Mouse (Mus musculus): ENCODE results near the gene 4932438A13Rik. TPM values are rescaled to one million over a fixed set of nuclear protein-coding genes. Genes with fewer than 3 reads are reported as not detected.

4932438A13Rik gene
- 10 to 100 TPM; 48.0 to 57.0 TPM for total RNA-seq (2021)
- long read RNA-seq, experiment 1, partial matches to known transcripts: 0 of 3 reads
- long read RNA-seq, experiment 1, other reads (novel, unspliced or antisense): 3 of 3 reads
- long read RNA-seq, experiment 2, partial matches to known transcripts: 1 of 1 reads
- long read RNA-seq, experiment 2, other reads (novel, unspliced or antisense): 0 of 1 reads

DNA sequence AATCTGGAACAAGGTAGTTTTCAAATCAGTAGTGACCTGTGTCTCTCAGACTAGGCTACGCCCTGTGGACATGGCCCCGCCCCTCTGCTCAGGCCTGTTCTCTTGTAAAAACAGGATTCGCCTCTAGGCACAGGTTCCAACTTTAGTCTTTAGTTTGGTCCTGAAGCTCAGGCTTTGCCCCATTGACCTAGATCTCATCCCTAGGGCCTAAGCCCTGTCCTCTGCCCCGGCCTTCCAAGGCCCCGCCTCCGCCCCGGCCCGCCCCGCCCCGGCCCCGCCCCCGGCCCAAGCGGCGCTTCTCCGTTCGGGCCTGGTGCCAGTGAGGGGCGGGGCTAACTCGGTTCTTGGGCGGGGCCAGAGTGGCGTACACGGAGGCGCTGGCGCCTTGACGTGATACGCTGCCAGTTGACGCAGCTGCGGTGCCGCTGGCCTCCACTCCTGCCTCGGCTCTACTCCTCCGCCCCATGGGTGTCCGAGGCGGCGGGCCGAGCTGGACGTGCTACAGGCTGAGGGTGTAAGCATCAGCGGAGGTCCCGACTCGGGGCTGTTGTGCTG is at the start of gene 4932438A13Rik:
Gene 4932438A13Rik, plus strand, starts transcription at position 384 of the 555 bp plus-strand sequence.
- peak; percentile 97 to 100 for DNase-seq

DNA sequence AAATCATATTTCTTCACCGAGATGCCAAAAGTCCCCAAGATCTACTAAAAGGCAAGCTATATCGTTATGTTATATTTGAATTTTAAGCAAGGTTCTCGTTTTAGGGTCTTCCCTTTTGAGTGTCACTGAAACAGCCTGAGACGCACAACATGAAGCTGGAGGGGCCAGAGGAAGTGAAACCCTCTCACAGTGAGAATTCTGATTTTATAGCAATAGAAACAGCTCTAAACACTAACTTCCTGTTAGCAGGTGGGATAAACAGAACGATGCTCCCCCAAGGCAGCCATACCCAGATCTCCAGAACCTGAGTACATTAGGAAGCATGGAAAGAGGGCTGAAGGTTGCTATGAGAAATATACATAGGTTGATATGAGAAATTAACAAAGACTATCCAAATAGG is 46.3 kb upstream of the 4932438A13Rik start:
- no peak for DNase-seq

DNA sequence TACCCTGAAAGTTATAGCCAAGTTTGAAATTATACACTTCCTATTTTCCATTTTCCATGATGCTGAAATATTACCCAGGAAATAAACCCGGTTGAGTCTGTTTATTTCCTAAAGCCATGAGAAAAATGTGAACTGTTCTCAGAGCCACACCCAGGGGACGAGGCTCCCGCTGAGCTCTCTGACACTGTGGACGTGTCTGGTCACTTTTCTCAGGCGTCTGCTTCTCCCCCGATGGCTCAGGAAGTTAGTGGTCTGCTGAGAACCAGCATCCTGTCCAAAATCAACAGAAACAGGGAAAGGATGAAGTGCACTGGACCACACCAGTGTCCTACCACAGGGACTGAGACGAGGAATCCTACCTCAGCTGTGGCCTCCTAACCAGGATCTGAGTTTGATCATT is 43.5 kb upstream of the 4932438A13Rik start:
- peak; percentile 21 to 74 for DNase-seq

DNA sequence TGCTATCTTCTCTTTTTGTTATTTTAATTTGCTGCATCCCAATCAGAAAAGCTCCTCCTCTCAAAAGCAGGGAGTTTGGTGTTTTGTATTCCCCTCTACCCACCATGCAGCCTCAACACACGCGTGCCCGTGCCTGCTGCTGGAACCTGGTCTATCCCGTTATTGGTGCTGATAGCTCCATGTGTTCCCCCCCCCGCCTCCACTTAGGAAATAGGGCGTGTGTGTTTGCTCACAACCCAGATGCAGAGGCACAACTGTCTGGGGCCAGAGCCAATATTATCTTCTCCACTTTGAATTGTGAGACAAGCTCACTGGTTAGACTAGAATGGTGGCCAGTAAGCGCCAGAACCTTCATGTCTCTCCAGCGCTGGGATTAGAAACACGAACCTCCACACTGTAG is 41.9 kb upstream of the 4932438A13Rik start:
- DNase-seq: no peak

DNA sequence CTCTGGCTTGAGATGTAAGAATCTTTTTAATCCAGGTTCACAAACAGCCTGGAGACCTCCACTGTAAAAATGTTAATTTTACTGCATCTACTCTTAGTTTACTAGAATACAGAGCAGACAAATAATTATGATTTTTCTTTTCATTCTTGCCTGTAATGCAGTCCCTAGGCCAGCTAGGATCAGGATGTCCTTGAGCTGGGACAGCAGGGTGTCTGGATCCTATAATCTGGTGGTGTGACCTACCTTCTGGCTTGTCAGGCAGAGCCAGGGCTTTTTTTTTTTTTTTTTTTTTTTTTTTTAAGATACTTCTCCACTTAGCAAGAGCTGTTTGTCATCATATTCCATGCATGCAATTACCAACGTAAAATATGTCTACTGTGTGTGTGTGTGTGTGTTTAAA is 37.8 kb upstream of the 4932438A13Rik start:
- no peak for DNase-seq

DNA sequence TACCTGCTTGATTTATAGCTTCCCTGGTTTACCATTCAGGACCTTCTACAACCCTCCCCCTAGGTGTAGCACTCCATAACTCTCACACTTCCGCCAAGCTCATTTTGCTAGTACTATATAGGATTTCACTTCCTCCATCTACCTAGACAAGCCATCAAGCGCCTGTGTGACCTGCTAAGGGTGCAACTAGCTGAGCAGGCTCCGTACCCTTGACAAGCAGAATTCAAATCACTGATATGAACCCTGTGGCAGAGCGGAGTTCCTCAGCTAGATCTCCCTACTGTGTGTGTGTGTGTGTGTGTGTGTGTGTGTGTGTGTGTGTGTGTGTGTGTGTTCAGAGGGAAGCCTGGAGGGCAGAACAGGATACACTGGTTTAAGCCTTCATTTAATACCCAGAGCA is 37.4 kb upstream of the 4932438A13Rik start:
- DNase-seq: no peak

DNA sequence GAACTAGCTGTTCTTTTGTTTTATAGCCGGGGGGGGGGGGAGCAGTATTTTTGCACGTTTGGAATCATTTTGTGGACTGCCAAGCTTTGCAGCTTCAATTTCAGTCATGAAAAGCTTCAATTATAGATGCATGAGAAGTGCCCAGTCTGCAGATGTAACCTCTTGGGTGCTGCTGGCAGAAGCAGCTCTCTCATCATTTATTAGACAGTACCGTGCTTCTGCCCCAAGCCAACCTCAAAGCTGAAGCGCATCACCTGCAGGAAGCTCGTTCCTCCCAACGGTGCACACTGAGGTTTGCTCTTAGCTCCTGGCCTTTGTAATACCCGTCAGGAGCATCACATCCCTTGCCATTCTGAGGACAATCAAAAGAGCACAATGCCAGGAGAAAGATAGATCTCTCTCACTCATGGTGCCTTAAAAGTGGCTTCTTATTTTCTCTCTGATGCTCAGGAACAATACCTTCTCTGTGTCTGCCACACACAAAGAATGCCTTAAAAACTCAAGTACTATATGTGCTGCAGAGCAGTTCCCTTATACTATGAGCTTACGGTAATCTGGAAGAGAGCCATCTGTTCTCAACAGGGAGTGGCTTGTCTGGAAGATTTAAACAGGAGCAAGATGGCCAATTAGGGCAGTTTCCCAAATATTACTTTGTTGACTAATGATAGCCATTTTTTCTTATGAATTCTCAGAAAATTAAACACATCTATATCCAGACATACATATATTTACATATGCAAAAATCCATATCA is 35.5 kb upstream of the 4932438A13Rik start:
- no peak for DNase-seq

DNA sequence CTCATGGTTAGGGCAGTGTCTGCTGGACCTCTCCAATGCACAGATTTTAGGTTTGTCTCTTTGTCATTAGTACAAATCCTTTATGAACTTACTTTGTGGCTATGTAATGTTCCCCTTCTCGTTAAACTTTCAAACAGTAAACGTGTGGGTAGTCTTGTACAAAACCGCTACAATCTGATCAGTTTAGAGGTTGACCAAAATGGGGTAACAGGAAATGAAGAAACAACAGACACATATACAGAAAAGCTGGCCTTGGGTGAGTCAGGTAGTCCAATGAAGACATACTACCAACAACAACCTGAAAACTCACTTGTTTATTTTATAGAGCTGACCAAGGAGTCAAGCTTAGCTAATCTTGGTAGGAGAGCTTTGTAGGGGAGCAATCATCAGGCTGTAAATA is 32.7 kb upstream of the 4932438A13Rik start:
- no peak for DNase-seq

DNA sequence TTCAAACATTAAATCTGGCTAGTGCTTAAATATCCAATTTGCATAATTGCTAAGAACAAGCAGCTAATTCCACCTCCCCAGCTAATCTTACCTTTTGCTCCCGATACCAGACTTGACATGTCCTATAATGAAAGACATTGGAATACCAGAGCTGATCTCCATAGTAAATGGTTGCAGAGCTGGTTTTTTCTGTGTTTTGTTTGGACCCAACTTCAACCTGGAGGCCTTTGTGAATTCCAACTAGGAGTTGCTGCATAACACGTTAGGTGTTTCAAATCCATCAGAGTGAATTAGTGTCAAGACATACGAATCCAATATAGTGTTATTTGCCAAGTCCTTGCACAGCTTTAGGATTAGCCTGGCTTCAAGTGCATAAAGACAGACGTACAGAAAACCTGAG is 28.5 kb upstream of the 4932438A13Rik start:
- DNase-seq: no peak

DNA sequence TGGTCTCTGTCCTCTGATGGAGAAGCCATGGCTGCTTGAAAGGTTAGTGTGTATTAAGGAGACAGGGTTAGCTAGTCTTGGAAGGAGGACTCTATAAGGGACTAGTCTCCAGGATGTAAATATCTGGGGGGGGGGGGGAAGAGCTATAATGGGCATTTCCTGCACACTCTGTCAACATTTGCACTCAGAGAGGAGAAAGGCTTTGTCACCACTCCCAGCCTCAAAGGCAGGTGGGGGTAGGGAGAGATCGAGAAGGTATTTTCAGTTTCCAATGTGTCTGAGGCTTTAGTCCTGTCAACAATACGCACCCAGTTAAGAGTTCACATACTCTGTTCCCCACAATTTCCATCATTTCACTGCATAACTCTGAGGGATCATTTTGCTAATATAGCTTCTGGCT is 28.1 kb upstream of the 4932438A13Rik start:
- DNase-seq: no peak

DNA sequence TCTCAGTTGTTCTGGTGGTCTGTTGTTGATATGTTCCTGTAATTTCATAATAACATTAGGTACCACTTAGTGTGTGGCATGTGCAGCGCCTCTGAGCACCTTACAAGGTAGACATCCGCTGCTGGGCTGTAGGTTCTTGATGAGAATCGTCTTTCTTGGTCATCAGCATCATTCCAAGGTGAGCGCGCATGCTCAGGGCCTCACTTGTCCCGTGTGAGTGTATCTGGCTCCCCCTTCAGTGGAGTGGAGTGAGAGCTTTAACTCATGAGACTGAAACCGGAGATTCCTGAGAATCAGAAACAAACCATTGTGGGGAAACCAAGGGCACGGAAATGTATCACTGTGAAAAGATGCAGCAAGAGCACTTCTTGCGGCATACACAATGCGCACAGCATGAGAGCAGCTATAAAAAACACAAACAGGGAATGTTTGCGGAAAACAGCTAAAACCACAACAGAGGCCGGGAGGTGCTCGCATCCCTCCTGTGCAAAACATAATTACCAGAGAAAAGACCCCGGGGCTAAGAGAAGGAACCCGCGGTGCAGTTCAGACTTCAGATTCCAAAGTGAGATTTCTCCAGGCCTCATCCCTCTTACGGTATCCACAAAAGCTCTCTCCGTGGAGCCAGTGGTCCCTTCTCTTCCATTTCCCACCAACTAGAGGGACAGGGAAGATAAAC is 27.2 kb upstream of the 4932438A13Rik start:
- no peak for DNase-seq

DNA sequence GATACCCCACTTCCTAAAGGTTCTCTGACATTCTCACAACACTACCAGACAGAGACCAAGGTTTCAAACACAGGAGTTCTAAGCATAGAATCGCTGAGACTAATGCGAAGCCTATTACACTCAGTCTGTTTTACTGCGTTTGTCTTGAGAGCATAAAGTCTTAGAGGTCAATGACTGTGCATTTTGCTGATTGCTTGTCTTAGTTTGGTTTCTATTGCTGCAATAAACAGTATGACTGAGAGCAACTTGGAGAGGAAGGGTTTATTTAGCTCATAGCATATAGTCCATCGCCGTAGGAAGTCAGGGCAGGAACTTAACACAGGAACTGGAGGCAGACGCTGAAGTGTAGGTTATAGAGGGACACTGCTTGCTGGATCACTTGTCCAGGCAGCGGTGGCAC is 26.1 kb upstream of the 4932438A13Rik start:
- no peak for DNase-seq

DNA sequence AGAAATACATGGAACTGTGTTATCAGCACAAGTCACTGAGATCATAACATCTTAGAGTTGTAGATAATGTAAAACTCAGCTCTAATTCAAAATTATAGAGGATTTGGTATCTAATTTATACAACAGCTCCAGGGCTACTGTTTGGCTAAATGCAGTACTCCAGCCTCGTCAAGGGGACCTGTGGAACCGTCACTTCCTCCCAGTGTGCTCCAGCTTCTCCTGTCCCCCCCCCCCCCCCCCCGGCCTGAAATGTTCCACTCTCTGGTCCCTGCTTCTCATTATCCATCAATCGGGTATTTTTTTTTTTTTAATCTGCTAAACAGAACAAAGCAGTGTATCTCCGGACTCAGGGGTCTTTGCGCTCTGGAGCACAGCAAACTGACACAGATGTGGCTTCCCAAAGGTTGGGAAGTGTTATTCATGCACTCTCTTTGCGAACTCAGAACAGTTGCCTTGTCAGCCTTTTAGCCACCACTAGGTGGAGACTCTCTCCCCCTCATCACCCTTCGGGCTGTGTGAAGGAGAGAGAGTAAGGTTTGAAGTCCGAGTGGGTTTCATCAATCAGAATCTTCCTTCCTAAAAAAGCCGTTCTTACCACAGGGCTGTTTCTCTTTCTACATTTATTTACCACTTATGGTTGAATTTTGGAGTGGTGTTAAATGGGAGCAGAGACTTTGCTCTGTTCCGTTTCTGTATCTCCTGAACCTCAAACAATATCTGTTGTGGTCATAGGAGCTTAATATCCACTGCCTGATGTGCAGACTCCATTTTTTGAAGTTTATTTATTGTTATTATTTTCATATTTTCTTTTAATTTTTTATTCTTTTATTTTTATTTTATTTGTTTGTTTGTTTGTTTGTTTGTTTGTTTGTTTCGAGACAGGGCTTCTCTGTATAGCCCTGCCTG is 22.0 kb upstream of the 4932438A13Rik start:
- peak; percentile 72 to 73 for DNase-seq

DNA sequence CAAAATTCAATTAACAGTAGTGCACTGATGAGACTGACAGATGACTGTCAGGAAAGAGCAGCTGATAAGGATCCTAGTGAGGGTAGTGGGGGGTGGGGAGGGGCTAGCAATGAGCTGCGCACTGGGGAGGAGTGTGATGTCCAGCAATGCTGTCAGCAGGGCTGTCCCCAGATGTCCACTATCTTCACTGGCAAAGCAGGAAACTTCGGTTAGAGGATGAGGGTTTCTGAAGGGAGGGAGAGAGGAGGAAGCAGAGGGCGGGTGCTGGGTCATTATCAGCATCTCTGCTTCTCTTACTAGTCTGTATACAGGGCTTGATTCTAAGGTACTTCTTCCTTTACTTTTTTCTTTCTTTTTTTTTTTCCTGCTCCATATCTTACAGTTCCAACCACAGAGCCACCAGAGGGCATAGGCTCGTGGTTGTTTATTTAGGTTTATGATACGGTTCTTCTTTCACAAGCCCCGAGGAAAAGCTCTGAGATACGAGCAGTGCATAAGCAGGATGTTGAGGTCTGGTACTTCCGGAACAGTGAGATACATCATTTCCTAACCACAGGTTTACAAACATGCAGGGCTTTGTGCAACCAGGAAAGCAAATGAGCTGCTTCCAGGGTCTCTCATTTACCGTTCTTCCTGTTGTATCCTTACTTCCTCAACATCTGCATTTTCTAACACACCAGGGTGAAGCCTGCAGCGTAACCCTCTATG is 9.0 kb upstream of the 4932438A13Rik start:
- peak in 1 of 2 experiments; percentile 26 for DNase-seq

DNA sequence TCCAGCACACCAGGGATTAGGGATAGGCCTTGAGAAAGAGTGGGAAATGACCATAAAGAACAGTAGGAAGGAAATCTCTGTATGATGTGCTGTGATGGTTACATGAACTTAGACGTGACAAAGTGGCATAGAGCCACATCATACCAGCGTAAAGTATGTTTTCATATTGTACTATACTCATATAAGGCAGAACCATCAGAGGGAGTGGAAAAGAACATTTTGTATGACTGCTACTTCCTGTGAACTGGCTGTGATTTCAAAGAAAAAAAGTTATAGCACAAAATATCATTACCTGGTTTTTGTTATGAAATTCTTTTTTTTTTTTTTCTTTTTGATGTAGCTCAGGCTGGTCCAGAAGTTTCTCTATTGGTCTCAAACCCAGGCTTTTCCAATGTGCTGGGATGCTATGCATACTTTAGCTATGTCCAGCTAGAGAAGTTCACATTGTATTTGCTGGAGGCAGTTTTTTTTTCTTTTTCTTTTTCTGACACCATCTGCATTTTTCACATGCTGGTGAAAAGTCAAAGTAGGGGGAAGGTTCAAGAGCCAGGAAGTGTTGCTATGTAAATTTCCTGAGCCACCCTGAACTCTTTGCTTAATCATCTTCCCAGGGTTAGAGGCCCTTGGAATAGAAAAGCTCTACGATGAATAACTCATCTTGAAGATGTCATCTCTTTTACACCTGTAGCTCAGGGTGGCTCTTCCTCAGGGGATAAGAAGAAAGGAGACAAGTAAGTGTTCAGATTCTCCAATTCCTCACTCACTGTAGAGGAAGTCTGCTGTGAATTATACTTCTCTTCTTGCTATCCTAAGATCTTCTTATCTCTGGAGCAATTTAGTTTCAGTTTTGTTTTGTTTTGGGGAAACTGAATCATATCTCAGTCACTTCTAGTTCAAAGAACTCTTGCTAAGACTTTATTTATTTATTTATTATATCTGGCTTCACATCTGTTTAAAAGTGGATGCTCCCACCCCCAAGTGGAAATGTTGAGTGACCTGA is 1.2 kb upstream of the 4932438A13Rik start:
- no peak for DNase-seq

DNA sequence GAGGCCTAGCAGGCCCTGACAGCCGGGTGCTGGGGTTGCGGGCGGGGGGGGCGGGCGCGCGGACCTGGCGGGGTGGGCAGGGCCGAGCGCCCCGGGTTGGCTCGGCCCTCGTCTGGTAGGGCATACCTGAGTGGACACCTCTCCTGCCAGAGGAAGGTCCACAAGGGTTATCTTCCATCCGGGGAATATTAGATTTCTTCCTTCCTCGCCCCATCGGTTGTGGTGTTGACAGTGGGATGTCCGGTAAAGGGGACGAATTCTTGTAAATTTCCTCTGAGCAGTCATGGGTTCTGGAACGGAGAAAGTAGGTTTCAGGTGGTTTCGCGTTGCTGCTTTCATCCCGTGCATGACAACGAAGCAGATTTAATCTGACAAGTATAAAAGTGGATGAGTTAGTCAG is 523 bp downstream of the 4932438A13Rik start:
- DNase-seq: peak in 1 of 2 experiments; percentile 34

DNA sequence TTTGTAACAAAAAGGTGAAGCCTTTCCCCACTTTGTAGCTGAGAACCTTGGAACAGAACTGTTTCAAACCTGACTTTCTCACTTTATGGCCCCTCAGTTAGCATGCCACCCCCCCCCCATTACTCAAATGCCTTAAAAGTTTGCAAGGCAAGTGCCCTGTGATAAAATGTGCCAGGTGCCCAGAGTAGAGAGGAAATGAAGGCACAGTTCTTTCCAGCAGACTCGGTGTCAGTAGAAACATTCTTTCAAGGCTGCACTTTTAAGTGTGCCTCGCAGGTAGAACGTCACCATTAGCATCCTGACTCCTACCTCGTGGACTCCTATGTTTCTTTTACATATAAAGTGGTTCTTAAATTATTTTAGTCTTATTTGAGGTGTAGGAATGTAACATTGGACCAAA is 977 bp downstream of the 4932438A13Rik start:
- no peak for DNase-seq

DNA sequence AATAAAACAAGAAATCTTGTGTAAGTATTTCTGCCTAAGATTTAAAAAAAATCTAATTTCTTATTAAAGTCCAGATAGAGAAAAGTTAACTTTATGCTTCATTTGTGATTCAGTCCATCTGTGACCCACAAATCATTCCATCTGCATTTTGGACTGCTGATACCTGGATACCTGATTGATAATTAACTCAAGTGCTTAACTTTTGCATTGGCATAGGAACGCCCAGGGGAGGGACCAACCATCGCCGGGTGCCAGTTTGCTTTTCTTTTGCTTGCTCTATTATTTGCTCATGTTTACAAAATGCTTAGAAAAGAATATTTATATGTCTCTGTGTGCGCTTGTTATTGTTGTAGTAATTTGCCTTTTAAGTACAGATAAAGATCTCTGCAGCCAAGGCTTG is 1.6 kb downstream of the 4932438A13Rik start:
- no peak for DNase-seq

DNA sequence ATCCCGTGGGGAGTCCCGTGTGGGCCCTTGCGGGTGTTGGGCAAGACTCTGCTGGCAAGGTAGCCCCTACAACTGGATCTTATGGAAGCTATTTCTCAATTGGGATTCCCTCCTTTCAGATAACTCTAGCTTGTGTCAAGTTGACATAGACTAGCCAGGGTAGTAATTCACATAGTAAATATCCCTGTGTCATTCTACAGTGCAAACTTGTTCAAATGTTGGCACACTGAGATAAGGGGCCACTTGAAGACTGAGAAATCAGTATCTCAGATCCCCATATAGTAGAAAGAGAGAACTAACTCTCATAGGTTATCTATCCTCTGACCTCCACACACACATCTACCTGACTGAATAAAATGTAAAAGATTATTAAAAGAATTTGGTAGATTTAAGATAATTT is 42.5 kb downstream of the 4932438A13Rik start:
- DNase-seq: no peak

DNA sequence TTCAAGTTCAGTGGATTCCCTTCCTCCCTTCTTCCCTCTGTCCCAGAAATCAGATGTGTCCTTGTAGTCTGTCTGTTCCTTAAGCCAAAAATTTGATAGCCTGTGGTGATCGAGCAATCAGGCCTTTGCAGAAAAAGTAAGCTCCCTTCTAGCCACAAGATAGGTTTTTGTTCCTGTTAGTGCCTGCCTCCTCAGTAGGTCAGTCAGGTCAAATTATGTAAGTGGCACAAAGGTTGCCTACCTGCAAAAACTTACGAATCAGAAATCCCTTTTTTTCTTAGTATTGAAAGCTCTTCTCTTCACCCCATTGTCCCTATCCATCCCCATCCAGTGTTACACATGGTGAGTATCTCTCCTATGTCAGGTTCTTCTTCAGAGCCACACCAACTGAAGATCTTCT is 54.9 kb downstream of the 4932438A13Rik start:
- DNase-seq: no peak
